Comparison of ENCODE assay signal across 8 mouse cellular contexts in the genomic region with DNA sequence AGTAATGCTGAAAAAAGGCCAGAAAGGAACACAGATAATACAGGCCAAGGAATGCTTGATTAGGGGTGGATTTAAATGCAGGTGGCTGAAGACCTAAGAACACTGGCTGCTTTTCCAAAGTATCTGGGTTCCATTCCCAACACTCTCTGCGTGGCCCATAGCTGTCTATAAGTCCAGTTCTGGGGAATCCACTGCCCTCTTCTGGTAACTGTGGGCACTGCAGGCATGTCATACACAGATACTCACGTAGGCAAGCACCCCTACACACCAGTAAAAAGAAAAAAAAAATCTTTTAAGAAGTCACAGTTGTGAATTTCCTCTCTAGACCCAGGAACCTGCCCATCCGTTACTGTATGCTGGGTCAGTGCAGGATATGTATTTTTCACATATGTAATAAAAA.
DNase-seq lines count a peak whose midpoint lies in the region; ATAC-seq and TF ChIP-seq lines count a peak whose summit lies in the region.

No protein-coding gene starts in this region.

- no peaks in the 10 kb centered on the region for H3K36me3 ChIP-seq in liver, postnatal 0 days (replicated peaks; ENCODE audit: insufficient read depth, low read length)

- intact Hi-C loops in gastrocnemius, adult 2 months (cut with DNase I), result no loop called here

- no peak for DNase-seq in gastrocnemius, adult 2 months
- DNase-seq in gastrocnemius, adult 8-10 months (ENCODE audit: low spot score in 2 of 2), result no peak
- DNase-seq in right cerebral cortex, postnatal 4 days, result peak; percentile 63
- no peak for DNase-seq in right cerebral cortex, postnatal 25 days
- DNase-seq in cerebellum, postnatal 25 days, result peak; percentile 45 to 67
- peak; percentile 72 for DNase-seq in liver, postnatal 0 days
- peak; percentile 21 to 24 for DNase-seq in spleen, postnatal 36 days (ENCODE audit: low spot score in 2 of 2)
- DNase-seq in ovary, postnatal 14 days (ENCODE audit: low spot score), result no peak

- peaks cover 20% of the 10 kb centered on the region for H3K4me1 ChIP-seq in liver, postnatal 0 days (ENCODE audit: insufficient read depth)

- H3K27ac ChIP-seq in gastrocnemius, adult 2 months, result no peak overlapping the region
- 0 out of 2 replicates have a peak overlapping the region, but pooled peaks have one; percentile 6 for H3K27ac ChIP-seq in liver, postnatal 0 days (ENCODE audit: low read depth)

- peak; percentile 60 for TF ChIP-seq CTCF in gastrocnemius, adult 2 months (IDR thresholded peaks at IDR 0.05)
- TF ChIP-seq CTCF in liver, postnatal 0 days (IDR thresholded peaks at IDR 0.05; ENCODE audit: low read depth), result peak; percentile 75

- H3K4me3 ChIP-seq in gastrocnemius, adult 2 months, result no peak overlapping the region
- H3K4me3 ChIP-seq in liver, postnatal 0 days (ENCODE audit: low read depth, low read length), result no peak overlapping the region

- no peak for ATAC-seq in liver, postnatal 0 days

- no peak overlapping the region for H3K9ac ChIP-seq in liver, postnatal 0 days (replicated peaks)

- H3K9me3 ChIP-seq in liver, postnatal 0 days (ENCODE audit: low read length), result no peaks in the 10 kb centered on the region

- H3K4me2 ChIP-seq in liver, postnatal 0 days (ENCODE audit: low read depth, low read length), result no peak overlapping the region

- TF ChIP-seq EP300 in liver, postnatal 0 days (IDR thresholded peaks at IDR 0.05; ENCODE audit: low read depth), result no peak

- no peaks in the 10 kb centered on the region for H3K27me3 ChIP-seq in liver, postnatal 0 days (ENCODE audit: insufficient read depth, low read length)

- WGBS in liver, postnatal 0 days (ENCODE audit: insufficient replicate concordance), result 72% methylated on average over 3 of the region's 3 CpGs

Comparison
In these comparisons a context has a peak if more than half of its experiments do, and no peak if none do; other contexts are left out.
1. DNase-seq: peak in right cerebral cortex, postnatal 4 days (single experiment), cerebellum, postnatal 25 days (2 of 2), liver, postnatal 0 days (single experiment) and spleen, postnatal 36 days (2 of 2); none in gastrocnemius, adult 2 months (single experiment), gastrocnemius, adult 8-10 months (0 of 2), right cerebral cortex, postnatal 25 days (single experiment) and ovary, postnatal 14 days (single experiment).